Mouse (Mus musculus): ENCODE data around the gene Gpbar1. TPM values are rescaled to one million over a fixed set of nuclear protein-coding genes. Genes with fewer than 3 reads are reported as not detected.
A peak's percentile ranks its signal among the peaks of the same experiment; 100 is the strongest.

The Gpbar1 gene
- polyA plus RNA-seq (2014; fragmentation: Nextera tagmentation; extraction: Ambion mirVana) = 0.83 and 1.0 TPM in 2 replicates

GRCm38 (mm10) chr1:74278538-74278937 is at the start of gene Gpbar1:
Gene Gpbar1, plus strand, starts transcription at chr1:74278550.
- peaks cover 32% of the 10 kb centered on the region for H3K4me1 ChIP-seq (ENCODE audit: control insufficient read depth, insufficient read depth, low read length)
- no peak within 1 kb of the TSS for H3K4me2 ChIP-seq
- H3K36me3 ChIP-seq (ENCODE audit: control insufficient read depth, insufficient read depth, low read length) = peaks cover 24% of the 10 kb centered on the region
- no peaks in the 10 kb centered on the region for H3K27me3 ChIP-seq (ENCODE audit: control insufficient read depth, insufficient read depth, low read length)
- WGBS (ENCODE audit: insufficient replicate concordance) = 84% methylated on average over 10 of the region's 10 CpGs
- H3K4me3 ChIP-seq (ENCODE audit: low read depth, low read length) = no peak within 1 kb of the TSS
- no peak for ATAC-seq (replicated peaks; ENCODE audit: insufficient number of reproducible peaks, low FRiP score, low TSS enrichment)
- H3K9ac ChIP-seq (ENCODE audit: low read depth, low read length) = 0 out of 2 replicates have a peak within 1 kb of the TSS, but pooled peaks have one; percentile 16
- H3K27ac ChIP-seq (ENCODE audit: low read depth, low read length) = no peak within 1 kb of the TSS
- H3K9me3 ChIP-seq (replicated peaks; ENCODE audit: control insufficient read depth, low read length) = no peaks in the 10 kb centered on the region

DNA sequence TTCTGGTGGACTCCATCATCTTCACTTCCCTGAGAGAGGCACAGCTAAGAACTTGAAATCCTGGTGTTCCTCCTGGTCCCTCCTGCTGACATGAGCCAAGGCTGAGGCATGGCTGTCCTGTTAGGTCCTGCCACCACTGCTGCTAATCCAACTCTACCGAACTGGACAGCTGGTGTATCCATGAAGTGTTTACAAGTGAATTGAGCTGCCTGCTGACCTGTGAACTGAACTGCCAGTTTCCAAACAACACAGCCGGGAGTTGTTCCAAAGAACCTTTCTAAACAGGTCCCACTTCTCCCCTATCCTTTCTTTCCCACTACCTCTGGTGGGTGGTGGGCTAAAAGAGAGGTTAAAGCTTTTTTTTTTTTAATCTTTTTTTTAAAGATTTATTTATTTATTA is 48.4 kb upstream of the Gpbar1 start:
- 60% methylated on average over 2 of the region's 2 CpGs for WGBS (ENCODE audit: insufficient replicate concordance)
- no peak overlapping the region for H3K4me2 ChIP-seq
- no peaks in the 10 kb centered on the region for H3K4me1 ChIP-seq (ENCODE audit: control insufficient read depth, insufficient read depth, low read length)
- no peaks in the 10 kb centered on the region for H3K36me3 ChIP-seq (ENCODE audit: control insufficient read depth, insufficient read depth, low read length)
- no peaks in the 10 kb centered on the region for H3K27me3 ChIP-seq (ENCODE audit: control insufficient read depth, insufficient read depth, low read length)
- H3K27ac ChIP-seq (ENCODE audit: low read depth, low read length) = no peak overlapping the region
- H3K4me3 ChIP-seq (ENCODE audit: low read depth, low read length) = no peak overlapping the region
- no peak for ATAC-seq (replicated peaks; ENCODE audit: insufficient number of reproducible peaks, low FRiP score, low TSS enrichment)
- H3K9ac ChIP-seq (ENCODE audit: low read depth, low read length) = no peak overlapping the region
- H3K9me3 ChIP-seq (replicated peaks; ENCODE audit: control insufficient read depth, low read length) = no peaks in the 10 kb centered on the region

DNA sequence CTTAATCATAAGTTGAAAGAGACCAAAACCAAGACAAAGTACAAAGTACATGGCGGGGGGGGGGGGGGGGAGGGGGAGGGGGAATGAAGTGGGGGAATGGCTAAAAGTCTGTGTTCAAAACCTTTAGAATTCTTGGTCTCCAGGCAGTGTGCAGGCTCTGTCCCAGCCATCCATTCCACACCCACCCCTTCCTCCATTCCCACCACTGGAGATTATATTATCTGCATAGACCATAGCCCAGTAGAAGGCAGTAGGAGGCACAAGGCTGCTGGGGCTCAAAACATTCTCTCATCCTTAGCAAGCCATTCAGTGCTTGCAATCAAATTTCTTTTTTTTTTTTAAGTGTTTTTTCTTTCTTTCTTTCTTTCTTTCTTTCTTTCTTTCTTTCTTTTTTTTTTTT is 47.4 kb upstream of the Gpbar1 start:
- no peak overlapping the region for H3K4me3 ChIP-seq (ENCODE audit: low read depth, low read length)
- H3K36me3 ChIP-seq (ENCODE audit: control insufficient read depth, insufficient read depth, low read length) = no peaks in the 10 kb centered on the region
- ATAC-seq (replicated peaks; ENCODE audit: insufficient number of reproducible peaks, low FRiP score, low TSS enrichment) = no peak
- no peaks in the 10 kb centered on the region for H3K4me1 ChIP-seq (ENCODE audit: control insufficient read depth, insufficient read depth, low read length)
- WGBS (ENCODE audit: insufficient replicate concordance) = no CpG with 5 or more reads among the region's 1 CpGs
- H3K9ac ChIP-seq (ENCODE audit: low read depth, low read length) = no peak overlapping the region
- no peak overlapping the region for H3K4me2 ChIP-seq
- H3K27me3 ChIP-seq (ENCODE audit: control insufficient read depth, insufficient read depth, low read length) = no peaks in the 10 kb centered on the region
- no peak overlapping the region for H3K27ac ChIP-seq (ENCODE audit: low read depth, low read length)
- no peaks in the 10 kb centered on the region for H3K9me3 ChIP-seq (replicated peaks; ENCODE audit: control insufficient read depth, low read length)

DNA sequence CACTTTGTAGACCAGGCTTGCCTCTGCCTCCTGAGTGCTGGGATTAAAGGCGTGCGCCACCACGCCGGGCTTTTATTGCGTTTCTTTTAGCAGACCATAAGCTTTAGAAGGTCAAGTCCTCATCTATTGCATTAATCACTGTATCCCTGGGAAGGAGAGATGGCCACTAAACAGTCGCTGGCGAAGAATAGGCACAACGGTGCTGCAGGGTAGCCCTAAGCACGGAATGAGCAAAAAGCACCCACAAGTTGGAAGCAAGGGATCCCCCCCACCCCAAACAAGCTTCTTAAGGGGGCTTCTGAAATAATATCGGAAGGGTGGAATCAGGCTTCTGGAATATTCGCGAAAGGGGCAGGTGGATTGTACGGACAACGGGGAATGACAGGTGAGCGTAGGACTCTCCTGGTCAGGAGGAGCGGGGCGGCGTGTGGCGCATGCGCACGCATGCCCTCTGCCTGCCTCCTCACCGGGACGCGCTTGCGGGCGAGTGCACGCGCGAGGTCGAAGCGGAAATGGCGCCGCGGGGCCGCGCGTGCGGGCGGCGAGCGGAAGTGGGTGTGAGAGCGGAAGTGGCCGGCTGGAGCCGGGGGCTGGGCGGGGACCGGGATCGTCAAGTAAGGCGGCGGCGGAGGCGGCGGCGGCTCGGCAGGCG is 42.3 kb upstream of the Gpbar1 start, which contains the start of gene Arpc2:
Gene Arpc2 (plus strand): TSS at position 147 of the 652 bp plus-strand sequence.
- peak within 1 kb of the TSS; percentile 78 for H3K4me2 ChIP-seq
- ATAC-seq (replicated peaks; ENCODE audit: insufficient number of reproducible peaks, low FRiP score, low TSS enrichment) = peak; percentile 88
- H3K27ac ChIP-seq (ENCODE audit: low read depth, low read length) = peak within 1 kb of the TSS; percentile 97
- no peaks in the 10 kb centered on the region for H3K9me3 ChIP-seq (replicated peaks; ENCODE audit: control insufficient read depth, low read length)
- peak within 1 kb of the TSS; percentile 76 for H3K4me3 ChIP-seq (ENCODE audit: low read depth, low read length)
- H3K36me3 ChIP-seq (ENCODE audit: control insufficient read depth, insufficient read depth, low read length) = no peaks in the 10 kb centered on the region
- peak within 1 kb of the TSS; percentile 88 for H3K9ac ChIP-seq (ENCODE audit: low read depth, low read length)
- no peaks in the 10 kb centered on the region for H3K27me3 ChIP-seq (ENCODE audit: control insufficient read depth, insufficient read depth, low read length)
- 2% methylated on average over 54 of the region's 55 CpGs for WGBS (ENCODE audit: insufficient replicate concordance)
- H3K4me1 ChIP-seq (ENCODE audit: control insufficient read depth, insufficient read depth, low read length) = peaks cover 35% of the 10 kb centered on the region

- H3K4me1 ChIP-seq (ENCODE audit: control insufficient read depth, insufficient read depth, low read length) = peaks cover 37% of the 10 kb centered on the region
- H3K4me3 ChIP-seq (ENCODE audit: low read depth, low read length) = peak overlapping the region; percentile 76
- H3K9ac ChIP-seq (ENCODE audit: low read depth, low read length) = peak overlapping the region; percentile 88
- H3K27me3 ChIP-seq (ENCODE audit: control insufficient read depth, insufficient read depth, low read length) = no peaks in the 10 kb centered on the region
- H3K27ac ChIP-seq (ENCODE audit: low read depth, low read length) = peak overlapping the region; percentile 97
- peak overlapping the region; percentile 78 for H3K4me2 ChIP-seq
- no peaks in the 10 kb centered on the region for H3K36me3 ChIP-seq (ENCODE audit: control insufficient read depth, insufficient read depth, low read length)
- ATAC-seq (replicated peaks; ENCODE audit: insufficient number of reproducible peaks, low FRiP score, low TSS enrichment) = peak; percentile 33; the same call in 1 of the 2 replicates
- H3K9me3 ChIP-seq (replicated peaks; ENCODE audit: control insufficient read depth, low read length) = no peaks in the 10 kb centered on the region
- under 1% methylated on average over 57 of the region's 57 CpGs for WGBS (ENCODE audit: insufficient replicate concordance)
Observed at GRCm38 (mm10) chr1:74236590-74237317, 41.6 kb upstream of the Gpbar1 start.

GRCm38 (mm10) chr1:74237671-74238070 is 40.7 kb upstream of the Gpbar1 start:
- Histone ChIP-seq H3K27me3 (ENCODE audit: control insufficient read depth, insufficient read depth, low read length) (no peaks in the 10 kb centered on the region), H3K4me3 (ENCODE audit: low read depth, low read length) (peak overlapping the region; percentile 76), H3K4me2 (peak overlapping the region; percentile 78), H3K4me1 (ENCODE audit: control insufficient read depth, insufficient read depth, low read length) (peaks cover 37% of the 10 kb centered on the region), H3K9ac (ENCODE audit: low read depth, low read length) (peak overlapping the region; percentile 88), H3K36me3 (ENCODE audit: control insufficient read depth, insufficient read depth, low read length) (no peaks in the 10 kb centered on the region), H3K27ac (ENCODE audit: low read depth, low read length) (peak overlapping the region; percentile 97; the same call in 1 of the 2 replicates), H3K9me3 (replicated peaks; ENCODE audit: control insufficient read depth, low read length) (no peaks in the 10 kb centered on the region)
- WGBS (ENCODE audit: insufficient replicate concordance) = 39% methylated on average over 5 of the region's 5 CpGs
- ATAC-seq (replicated peaks; ENCODE audit: insufficient number of reproducible peaks, low FRiP score, low TSS enrichment) = no peak

DNA sequence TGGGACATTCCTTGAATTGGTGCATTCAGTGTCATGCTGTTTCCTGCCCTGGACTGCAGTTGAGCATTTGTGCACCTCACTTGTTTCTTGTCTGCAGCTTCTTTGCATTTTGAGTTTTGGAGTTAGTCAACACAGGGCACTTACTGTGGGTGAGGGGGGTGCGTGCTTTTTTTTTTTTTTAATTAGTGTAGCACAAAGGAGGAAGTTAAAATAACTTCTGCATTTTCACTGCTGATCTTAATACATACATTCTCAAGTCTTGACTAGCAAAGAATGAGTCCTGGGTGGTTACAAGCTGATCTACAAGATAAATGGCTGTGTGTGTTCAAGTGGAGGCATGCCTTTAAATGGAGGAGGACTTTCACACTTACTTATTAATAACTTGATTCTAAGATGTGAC is 40.2 kb upstream of the Gpbar1 start:
- no peak for ATAC-seq (replicated peaks; ENCODE audit: insufficient number of reproducible peaks, low FRiP score, low TSS enrichment)
- Histone ChIP-seq H3K9me3 (replicated peaks; ENCODE audit: control insufficient read depth, low read length) (no peaks in the 10 kb centered on the region), H3K27ac (ENCODE audit: low read depth, low read length) (no peak overlapping the region; the same call in 1 of the 2 replicates), H3K27me3 (ENCODE audit: control insufficient read depth, insufficient read depth, low read length) (no peaks in the 10 kb centered on the region), H3K9ac (ENCODE audit: low read depth, low read length) (peak overlapping the region; percentile 88), H3K36me3 (ENCODE audit: control insufficient read depth, insufficient read depth, low read length) (no peaks in the 10 kb centered on the region), H3K4me1 (ENCODE audit: control insufficient read depth, insufficient read depth, low read length) (peaks cover 37% of the 10 kb centered on the region), H3K4me2 (peak overlapping the region; percentile 78), H3K4me3 (ENCODE audit: low read depth, low read length) (peak overlapping the region; percentile 76)
- WGBS (ENCODE audit: insufficient replicate concordance) = 63% methylated on average over 1 of the region's 1 CpGs

- H3K9me3 ChIP-seq (replicated peaks; ENCODE audit: control insufficient read depth, low read length) = no peaks in the 10 kb centered on the region
- H3K36me3 ChIP-seq (ENCODE audit: control insufficient read depth, insufficient read depth, low read length) = no peaks in the 10 kb centered on the region
- H3K27ac ChIP-seq (ENCODE audit: low read depth, low read length) = peak overlapping the region; percentile 57
- H3K27me3 ChIP-seq (ENCODE audit: control insufficient read depth, insufficient read depth, low read length) = no peaks in the 10 kb centered on the region
- 15% methylated on average over 7 of the region's 7 CpGs for WGBS (ENCODE audit: insufficient replicate concordance)
- peak overlapping the region; percentile 76 for H3K4me3 ChIP-seq (ENCODE audit: low read depth, low read length)
- ATAC-seq (replicated peaks; ENCODE audit: insufficient number of reproducible peaks, low FRiP score, low TSS enrichment) = no peak
- H3K9ac ChIP-seq (ENCODE audit: low read depth, low read length) = peak overlapping the region; percentile 47
- peak overlapping the region; percentile 78 for H3K4me2 ChIP-seq
- H3K4me1 ChIP-seq (ENCODE audit: control insufficient read depth, insufficient read depth, low read length) = peaks cover 42% of the 10 kb centered on the region
Observed at GRCm38 (mm10) chr1:74239162-74239561, 39.2 kb upstream of the Gpbar1 start.

Measured in heart, embryonic 11.5 days (tissue).